In the genomic region with DNA sequence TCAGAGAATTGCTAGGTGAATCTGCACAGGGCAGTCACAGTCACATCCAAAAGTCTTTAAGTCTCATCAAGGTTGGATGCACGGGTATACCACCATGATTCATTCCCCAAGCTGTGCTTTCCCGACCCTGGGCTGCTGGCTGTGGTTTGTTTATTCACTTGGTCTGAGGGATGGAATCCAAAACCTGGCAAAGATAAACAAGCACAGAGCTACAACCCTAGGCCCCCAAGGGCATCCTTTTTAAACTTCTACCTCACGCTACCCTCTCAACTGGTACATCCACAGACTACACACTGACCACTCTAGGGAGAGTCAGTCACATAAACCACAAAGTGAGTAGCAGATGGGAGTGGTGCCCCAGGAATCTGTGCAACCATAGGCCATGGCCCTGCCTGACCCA, we compare ENCODE assay signal across 10 mouse cellular contexts. TPM values are rescaled to one million over a fixed set of nuclear protein-coding genes. Genes with fewer than 3 reads are reported as not detected.
DNase-seq lines count a peak whose midpoint lies in the region; ATAC-seq and TF ChIP-seq lines count a peak whose summit lies in the region.
"Had no signal": no experiment of that assay in that cellular context is flagged by ENCODE, and none has a peak within 500 bp of the region (broad histone marks: within the 10 kb centered on the region; RNA-seq: fewer than 3 reads in every experiment).

No protein-coding gene starts in this region.

- 35% methylated on average over 3 of the region's 3 CpGs for WGBS in lung, adult 2 months
- 32% methylated on average over 3 of the region's 3 CpGs for WGBS in embryonic facial prominence, embryonic 12.5 days
- 69% methylated on average over 3 of the region's 3 CpGs for WGBS in hindbrain, embryonic 15.5 days
- 62% methylated on average over 3 of the region's 3 CpGs for WGBS in neural tube, embryonic 12.5 days

- no peaks in the 10 kb centered on the region for H3K27me3 ChIP-seq in embryonic facial prominence, embryonic 12.5 days
- no peaks in the 10 kb centered on the region for H3K27me3 ChIP-seq in hindbrain, embryonic 15.5 days
- H3K27me3 ChIP-seq in neural tube, embryonic 12.5 days (replicated peaks): 0 out of 2 replicates have a peak, but pooled peaks cover 5% of the 10 kb centered on the region

- H3K9me3 ChIP-seq in embryonic facial prominence, embryonic 12.5 days: no peaks in the 10 kb centered on the region
- no peaks in the 10 kb centered on the region for H3K9me3 ChIP-seq in hindbrain, embryonic 15.5 days
- no peaks in the 10 kb centered on the region for H3K9me3 ChIP-seq in neural tube, embryonic 12.5 days

- DNase-seq in lung, adult 2 months: no peak
- no peak for DNase-seq in lung, postnatal 14 days
- no peak for DNase-seq in spleen, adult 12 weeks (ENCODE audit: low spot score)
- DNase-seq in adrenal gland, postnatal 14 days: no peak
- DNase-seq: kidney, adult 8-10 months; liver had no signal

- ATAC-seq in embryonic facial prominence, embryonic 12.5 days (ENCODE audit: insufficient number of reproducible peaks, insufficient read depth, low FRiP score, low TSS enrichment): no peak
- no peak for ATAC-seq in hindbrain, embryonic 15.5 days (ENCODE audit: low FRiP score, low read depth)
- ATAC-seq in neural tube, embryonic 12.5 days (ENCODE audit: low FRiP score, low read depth): no peak
- no peak for ATAC-seq in megakaryocyte-erythroid progenitor cell, adult 5-6 weeks (replicated peaks; ENCODE audit: low FRiP score, low TSS enrichment, poor library complexity, severe bottlenecking)

- peaks cover 23% of the 10 kb centered on the region for H3K4me1 ChIP-seq in lung, adult 2 months (ENCODE audit: control insufficient read depth, insufficient read depth, low read length)
- H3K4me1 ChIP-seq in embryonic facial prominence, embryonic 12.5 days: peaks cover 55% of the 10 kb centered on the region
- H3K4me1 ChIP-seq in hindbrain, embryonic 15.5 days (replicated peaks): peaks cover 53% of the 10 kb centered on the region
- H3K4me1 ChIP-seq in neural tube, embryonic 12.5 days: peaks cover 25% of the 10 kb centered on the region

- H3K27ac ChIP-seq in embryonic facial prominence, embryonic 12.5 days: no peak overlapping the region
- no peak overlapping the region for H3K27ac ChIP-seq in hindbrain, embryonic 15.5 days (replicated peaks)
- no peak overlapping the region for H3K27ac ChIP-seq in neural tube, embryonic 12.5 days

- H3K4me3 ChIP-seq in lung, adult 2 months (replicated peaks; ENCODE audit: extremely low read depth, low read depth, low read length): peak overlapping the region; percentile 19
- H3K4me3 ChIP-seq in embryonic facial prominence, embryonic 12.5 days: peak overlapping the region; percentile 77
- peak overlapping the region; percentile 59; the same call in 1 of the 2 replicates for H3K4me3 ChIP-seq in hindbrain, embryonic 15.5 days
- H3K4me3 ChIP-seq in neural tube, embryonic 12.5 days: no peak overlapping the region

- H3K4me2 ChIP-seq in embryonic facial prominence, embryonic 12.5 days (replicated peaks): peak overlapping the region; percentile 75
- peak overlapping the region; percentile 88 for H3K4me2 ChIP-seq in hindbrain, embryonic 15.5 days
- peak overlapping the region; percentile 96 for H3K4me2 ChIP-seq in neural tube, embryonic 12.5 days (replicated peaks)

- H3K36me3 ChIP-seq in embryonic facial prominence, embryonic 12.5 days: no peaks in the 10 kb centered on the region
- no peaks in the 10 kb centered on the region for H3K36me3 ChIP-seq in hindbrain, embryonic 15.5 days
- H3K36me3 ChIP-seq in neural tube, embryonic 12.5 days: no peaks in the 10 kb centered on the region

- no peak for TF ChIP-seq POLR2A in lung, adult 2 months (IDR thresholded peaks at IDR 0.05; ENCODE audit: borderline replicate concordance, extremely low read depth, low read depth, low read length)

- no peak overlapping the region for H3K9ac ChIP-seq in embryonic facial prominence, embryonic 12.5 days
- H3K9ac ChIP-seq in hindbrain, embryonic 15.5 days: peak overlapping the region; percentile 70; the same call in 1 of the 2 replicates
- H3K9ac ChIP-seq in neural tube, embryonic 12.5 days: no peak overlapping the region

- TF ChIP-seq CTCF in lung, adult 2 months (IDR thresholded peaks at IDR 0.05; ENCODE audit: insufficient read depth, low read length): no peak

RNA-seq across cellular contexts. Expression of gene Ptgfrn, which starts 1.8 kb away (rescaled TPM):
- 63.0 and 81.5 TPM in 2 replicates for polyA plus RNA-seq in lung, adult 2 months (2012; rRNA removed)
- polyA plus RNA-seq in embryonic facial prominence, embryonic 12.5 days (2016; fragmentation: Nextera tagmentation; extraction: Ambion mirVana): 5.4 and 6.3 TPM in 2 replicates
- polyA plus RNA-seq in hindbrain, embryonic 15.5 days (2015; fragmentation: Nextera tagmentation; extraction: Ambion mirVana): 2.4 and 2.7 TPM in 2 replicates
- 3.0 and 3.1 TPM in 2 replicates for polyA plus RNA-seq in neural tube, embryonic 12.5 days (2016; fragmentation: Nextera tagmentation; extraction: Ambion mirVana)
- total RNA-seq in adrenal gland, postnatal 14 days (2021): 32.1 and 33.3 TPM in 2 replicates
- total RNA-seq in megakaryocyte-erythroid progenitor cell, adult 5-6 weeks (2014; fragmentation: Nextera tagmentation): not detected in 2 replicates
- total RNA-seq in megakaryocyte-erythroid progenitor cell, adult 5-6 weeks (2017): not detected in 2 replicates
